Mouse (Mus musculus) megakaryocyte, embryonic 14.5 days (primary cell): Measurements from ENCODE around the gene Tmem248. TPM values are rescaled to one million over a fixed set of nuclear protein-coding genes. Genes with fewer than 3 reads are reported as not detected.
A peak's percentile ranks its signal among the peaks of the same experiment; 100 is the strongest.

Experiments
- H3K27me3 ChIP-seq: replicated peaks from 2 replicates; pipeline ENCODE3; 2012; ENCODE audit warnings: inconsistent platforms
- H3K36me3 ChIP-seq: replicated peaks from 2 replicates; pipeline ENCODE3; 2012; ENCODE audit warnings: low read length, inconsistent platforms, mixed read lengths
- H3K4me1 ChIP-seq: 2 replicates; pipeline ENCODE4 v1.6.1; 2012; ENCODE audit warnings: inconsistent platforms
- H3K4me3 ChIP-seq: replicated peaks from 2 replicates; pipeline ENCODE3; 2012; ENCODE audit warnings: moderate library complexity, mild to moderate bottlenecking, inconsistent platforms
- H3K9me3 ChIP-seq: 2 replicates; pipeline ENCODE4 v1.6.1; 2012; ENCODE audit warnings: inconsistent platforms
- FLI1 ChIP-seq: IDR thresholded peaks from 2 replicates; pipeline ENCODE4 v1.6.1; 2012; ENCODE audit warnings: low read length, inconsistent platforms, mixed read lengths
- GATA1 ChIP-seq: IDR thresholded peaks from 3 replicates; pipeline ENCODE4 v1.6.1; 2012; ENCODE audit warnings: mixed read lengths, low read length, inconsistent platforms, borderline replicate concordance
- polyA plus RNA-seq: library from polyadenylated mRNA; stranded (reverse); fragments of >175 nt; gene quantifications from 2 replicates; pipeline ENCODE4 v1.2.3, GENCODE M21; 2012; ENCODE audit warnings: low replicate concordance; ENCODE audit not compliant: insufficient read depth

Gene Tmem248
- polyA plus RNA-seq, 1 experiment = 29.8 TPM

DNA sequence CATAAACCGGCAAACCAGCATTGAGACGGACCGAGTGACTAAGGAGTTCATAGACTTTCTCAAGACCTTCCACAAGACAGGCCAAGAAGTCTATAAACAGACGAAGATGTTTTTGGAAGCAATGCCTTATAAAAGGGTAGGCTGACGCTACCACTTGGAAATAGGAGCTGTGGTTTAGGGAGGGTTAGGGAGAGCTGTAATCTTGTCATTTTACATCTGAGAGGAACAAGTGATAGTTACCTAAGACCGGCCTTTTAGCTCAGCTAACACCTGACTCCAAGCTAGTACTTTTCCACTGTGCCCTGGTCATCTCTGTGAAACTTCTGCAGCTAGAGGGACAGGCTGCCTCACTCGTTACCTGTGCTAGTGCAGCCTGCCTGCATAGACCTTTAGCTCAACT, 18.9 kb upstream of the Tmem248 start:
- H3K27me3 ChIP-seq = no peaks in the 10 kb centered on the region
- H3K9me3 ChIP-seq = no peaks in the 10 kb centered on the region
- TF ChIP-seq GATA1 (no peak), FLI1 (no peak)
- no peak overlapping the region for H3K4me3 ChIP-seq
- peaks cover 96% of the 10 kb centered on the region for H3K36me3 ChIP-seq
- H3K4me1 ChIP-seq = peaks cover 61% of the 10 kb centered on the region

DNA sequence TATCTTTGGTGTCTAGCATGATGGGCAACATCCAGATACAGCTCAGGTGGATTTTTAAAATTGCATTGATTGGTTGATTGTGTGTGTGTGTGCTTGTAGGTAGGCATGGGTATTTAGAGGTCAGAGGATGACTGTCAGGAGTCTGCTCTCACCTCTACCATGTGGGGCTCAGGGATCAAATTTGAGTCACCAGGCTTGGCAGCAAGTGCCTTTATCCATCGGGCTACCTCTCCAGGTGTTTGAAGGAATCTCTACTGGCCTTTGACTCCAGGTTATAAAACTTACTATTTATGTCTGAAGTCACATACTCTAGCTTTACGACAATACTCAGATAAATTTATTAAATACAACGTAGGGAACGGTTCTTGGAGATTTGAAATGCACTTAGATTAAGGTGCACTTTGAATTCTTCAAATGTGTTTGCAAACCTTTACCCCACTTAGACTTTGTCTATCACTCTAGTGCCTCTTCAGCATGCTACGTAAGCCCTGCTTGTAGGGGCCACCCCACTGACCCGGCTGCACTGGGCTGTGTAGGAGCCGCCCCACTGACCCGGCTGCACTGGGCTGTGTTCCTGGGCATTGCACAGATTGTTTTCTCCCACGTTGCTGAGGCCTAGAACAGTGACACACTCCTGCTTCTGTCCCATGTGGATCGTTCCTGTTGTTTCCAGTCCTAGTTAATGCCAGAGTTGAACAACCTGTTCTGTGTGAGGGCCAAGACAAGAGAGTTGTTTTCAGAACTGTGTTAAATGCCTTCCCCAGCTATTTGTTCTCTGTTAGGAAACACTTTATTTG, 16.4 kb upstream of the Tmem248 start:
- TF ChIP-seq FLI1 = no peak
- TF ChIP-seq GATA1 = no peak
- H3K36me3 ChIP-seq = peaks cover 94% of the 10 kb centered on the region
- H3K27me3 ChIP-seq = no peaks in the 10 kb centered on the region
- H3K4me3 ChIP-seq = no peak overlapping the region
- H3K4me1 ChIP-seq = peaks cover 53% of the 10 kb centered on the region
- H3K9me3 ChIP-seq = no peaks in the 10 kb centered on the region

GRCm38 (mm10) chr5:130203948-130204347, 12.9 kb upstream of the Tmem248 start:
- no peak overlapping the region for H3K4me3 ChIP-seq
- H3K4me1 ChIP-seq = peaks cover 31% of the 10 kb centered on the region
- H3K36me3 ChIP-seq = peaks cover 91% of the 10 kb centered on the region
- no peaks in the 10 kb centered on the region for H3K9me3 ChIP-seq
- H3K27me3 ChIP-seq = no peaks in the 10 kb centered on the region
- no peak for TF ChIP-seq FLI1
- TF ChIP-seq GATA1 = no peak

GRCm38 (mm10) chr5:130204560-130204959, 12.3 kb upstream of the Tmem248 start:
- peaks cover 91% of the 10 kb centered on the region for H3K36me3 ChIP-seq
- no peak overlapping the region for H3K4me3 ChIP-seq
- TF ChIP-seq GATA1 (no peak), FLI1 (no peak)
- H3K9me3 ChIP-seq = no peaks in the 10 kb centered on the region
- H3K27me3 ChIP-seq = no peaks in the 10 kb centered on the region
- H3K4me1 ChIP-seq = peaks cover 37% of the 10 kb centered on the region

DNA sequence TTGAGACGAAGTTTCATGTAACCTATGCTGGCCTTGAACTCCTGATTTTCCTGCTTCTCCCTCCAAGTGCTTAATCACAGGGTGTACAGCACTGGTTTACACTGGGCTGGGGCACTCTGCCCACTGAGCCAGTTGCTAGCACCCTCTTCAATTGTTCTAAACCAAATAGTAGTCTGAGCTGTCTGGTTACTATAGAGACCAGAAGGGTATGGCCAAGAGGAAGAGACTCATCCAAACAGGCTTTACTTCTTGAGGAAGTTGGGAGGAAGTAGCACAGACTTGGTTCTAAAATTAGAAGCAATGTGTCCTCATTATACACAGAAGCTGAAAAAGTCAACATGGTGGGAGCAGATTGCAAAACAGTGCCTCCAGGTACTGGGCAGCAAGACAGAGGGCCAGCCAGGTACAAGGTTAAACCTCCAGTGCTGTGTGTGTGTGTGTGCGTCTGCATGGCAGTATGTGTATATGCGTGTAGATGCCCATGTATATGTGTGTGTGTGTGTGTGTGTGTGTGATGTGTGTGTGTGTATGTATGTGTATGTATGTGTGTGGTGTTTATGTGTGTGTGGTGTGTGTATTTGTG, 11.3 kb upstream of the Tmem248 start:
- H3K36me3 ChIP-seq = peaks cover 91% of the 10 kb centered on the region
- H3K27me3 ChIP-seq = no peaks in the 10 kb centered on the region
- peaks cover 45% of the 10 kb centered on the region for H3K4me1 ChIP-seq
- H3K9me3 ChIP-seq = no peaks in the 10 kb centered on the region
- H3K4me3 ChIP-seq = no peak overlapping the region
- TF ChIP-seq GATA1 (no peak), FLI1 (no peak)

DNA sequence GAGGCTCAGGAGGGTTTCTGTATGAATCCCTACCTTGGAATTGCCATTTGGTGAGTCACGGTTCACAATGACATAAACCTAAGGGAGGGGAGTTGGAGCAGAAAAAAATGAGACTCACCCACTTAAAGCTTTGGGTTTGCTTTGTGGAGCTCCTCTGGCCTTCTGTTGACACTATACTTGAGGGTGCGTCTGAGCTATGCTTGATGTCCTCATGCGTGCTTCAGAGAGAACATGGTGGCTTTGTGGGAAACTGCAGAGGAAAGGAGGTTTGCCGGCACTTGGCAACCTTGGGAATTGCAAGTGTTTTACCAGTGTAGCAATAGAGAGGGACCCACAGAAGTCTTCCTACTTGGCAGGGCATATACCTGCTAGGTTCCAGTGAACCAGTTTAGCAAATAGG, 9.6 kb upstream of the Tmem248 start:
- H3K36me3 ChIP-seq = peaks cover 93% of the 10 kb centered on the region
- H3K27me3 ChIP-seq = no peaks in the 10 kb centered on the region
- peaks cover 43% of the 10 kb centered on the region for H3K4me1 ChIP-seq
- no peak for TF ChIP-seq FLI1
- no peaks in the 10 kb centered on the region for H3K9me3 ChIP-seq
- no peak overlapping the region for H3K4me3 ChIP-seq

GRCm38 (mm10) chr5:130212956-130213355, 3.9 kb upstream of the Tmem248 start:
- no peaks in the 10 kb centered on the region for H3K27me3 ChIP-seq
- H3K4me3 ChIP-seq = no peak overlapping the region
- TF ChIP-seq GATA1 (no peak), FLI1 (no peak)
- H3K36me3 ChIP-seq = peaks cover 90% of the 10 kb centered on the region
- peaks cover 26% of the 10 kb centered on the region for H3K4me1 ChIP-seq
- H3K9me3 ChIP-seq = no peaks in the 10 kb centered on the region; the same call in 1 of the 2 replicates

DNA sequence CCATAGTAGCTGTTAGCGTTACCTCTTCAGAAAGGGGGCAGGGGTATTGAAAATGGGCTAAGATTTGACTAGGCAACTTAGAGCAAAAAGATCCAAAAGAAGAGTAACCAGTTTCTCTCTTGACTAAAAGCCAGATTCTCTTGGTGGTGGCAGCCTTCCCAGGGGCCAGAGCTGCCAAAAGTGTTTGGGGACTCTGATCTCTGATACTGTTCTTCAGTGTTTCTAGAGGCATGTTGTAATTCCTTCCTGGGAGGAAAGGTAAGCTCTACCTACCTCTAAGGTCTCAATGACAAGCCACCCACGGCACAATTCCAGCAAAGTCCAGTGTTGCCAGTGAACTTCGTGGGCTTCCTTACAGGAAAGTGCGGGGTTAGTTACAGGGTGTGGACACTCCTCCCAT, 525 bp downstream of the Tmem248 start:
- Histone ChIP-seq H3K4me3 (no peak overlapping the region), H3K27me3 (no peaks in the 10 kb centered on the region), H3K4me1 (peaks cover 30% of the 10 kb centered on the region), H3K9me3 (no peaks in the 10 kb centered on the region; the same call in 1 of the 2 replicates), H3K36me3 (peaks cover 68% of the 10 kb centered on the region)
- TF ChIP-seq FLI1 (no peak), GATA1 (no peak)

DNA sequence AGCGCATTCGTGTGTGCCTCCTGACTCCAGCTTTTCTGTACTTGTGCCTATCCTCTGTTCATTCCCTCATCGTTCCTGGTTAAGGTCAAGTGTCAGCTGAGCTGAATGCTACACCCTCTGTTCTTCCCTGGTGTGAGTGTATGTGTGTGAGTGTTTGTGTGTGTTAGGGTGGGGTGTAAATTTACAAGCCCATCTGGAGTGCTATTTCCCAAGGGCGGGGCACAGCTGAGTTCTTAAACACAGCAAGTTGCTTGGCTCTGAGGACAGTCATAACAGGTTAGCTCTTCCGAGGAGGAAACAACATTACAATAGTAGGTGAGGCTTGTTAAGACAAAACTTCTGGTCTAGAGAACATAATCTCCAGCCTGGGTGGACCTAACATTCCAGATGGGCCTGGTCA, 1.5 kb downstream of the Tmem248 start:
- Histone ChIP-seq H3K4me1 (peaks cover 36% of the 10 kb centered on the region), H3K36me3 (peaks cover 59% of the 10 kb centered on the region), H3K27me3 (no peaks in the 10 kb centered on the region), H3K9me3 (no peaks in the 10 kb centered on the region; the same call in 1 of the 2 replicates), H3K4me3 (no peak overlapping the region)
- TF ChIP-seq FLI1 (no peak), GATA1 (no peak)

DNA sequence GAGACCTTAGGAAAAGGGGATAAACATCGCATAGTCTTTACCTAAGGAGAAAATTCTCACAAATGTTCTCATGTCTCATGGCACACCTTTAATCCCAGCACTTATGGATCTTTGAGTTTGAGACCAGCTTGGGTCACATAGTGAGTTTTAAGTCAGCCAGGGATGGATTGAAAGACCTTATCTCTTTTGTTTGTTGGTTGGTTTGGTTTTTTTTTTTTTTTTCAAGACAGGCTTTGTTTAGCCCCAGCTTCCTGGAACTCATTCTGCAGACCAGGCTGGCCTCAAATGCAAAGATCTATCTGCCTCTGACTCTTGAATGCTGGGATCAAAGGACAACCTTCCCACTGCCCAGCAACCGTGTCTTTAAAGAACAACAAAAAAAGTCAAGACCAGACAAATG, 4.4 kb downstream of the Tmem248 start:
- H3K36me3 ChIP-seq = peaks cover 45% of the 10 kb centered on the region
- peak overlapping the region; percentile 99 for H3K4me3 ChIP-seq

More for the DNA sequence above, 4.4 kb downstream of the Tmem248 start:
- peaks cover 50% of the 10 kb centered on the region for H3K4me1 ChIP-seq
- H3K27me3 ChIP-seq = no peaks in the 10 kb centered on the region
- no peaks in the 10 kb centered on the region; the same call in 1 of the 2 replicates for H3K9me3 ChIP-seq
- TF ChIP-seq FLI1 (no peak), GATA1 (no peak)
